Comparison of ENCODE assay signal across 7 mouse cellular contexts in the genomic region with DNA sequence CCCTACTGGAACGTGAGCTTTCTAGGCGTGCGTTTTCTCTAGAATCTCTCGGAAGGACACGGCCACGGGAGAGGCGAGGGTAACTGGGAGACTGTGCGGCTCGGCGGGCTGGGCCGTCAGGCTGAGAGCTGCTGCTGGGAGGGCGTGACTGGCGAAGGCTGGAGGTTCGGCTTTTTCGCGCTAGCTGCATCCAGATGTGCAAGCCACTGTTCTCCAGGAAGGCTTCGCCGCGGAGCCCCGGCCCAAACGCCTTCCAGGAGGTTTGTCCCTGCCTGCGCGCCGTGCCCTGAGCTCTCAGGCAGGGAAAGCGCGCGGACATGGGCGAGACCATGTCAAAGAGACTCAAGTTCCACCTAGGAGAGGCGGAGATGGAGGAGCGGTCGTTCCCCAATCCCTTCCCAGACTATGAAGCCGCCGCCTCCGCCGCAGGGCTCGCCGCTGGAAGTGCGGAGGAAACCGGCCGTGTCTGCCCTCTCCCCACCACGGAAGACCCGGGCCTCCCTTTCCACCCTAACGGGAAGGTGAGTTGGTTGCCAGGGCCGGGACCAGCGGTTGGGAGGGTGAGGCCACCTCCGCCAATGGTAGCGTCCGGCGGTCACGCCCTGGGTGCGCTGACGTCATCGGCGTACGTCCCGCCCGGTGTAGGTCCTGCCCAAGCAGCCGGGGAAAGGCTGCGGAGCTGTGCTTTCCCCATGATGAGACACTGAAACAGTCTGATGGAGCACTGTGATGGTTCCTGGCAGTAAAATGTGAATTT. TPM values are rescaled to one million over a fixed set of nuclear protein-coding genes. Genes with fewer than 3 reads are reported as not detected.
A peak's percentile ranks its signal among the peaks of the same experiment; 100 is the strongest.
DNase-seq lines count a peak whose midpoint lies in the region; ATAC-seq lines count a peak whose summit lies in the region.

No protein-coding gene starts in this region.

- peak overlapping the region; percentile 88 for H3K9ac ChIP-seq in embryonic facial prominence, embryonic 11.5 days (replicated peaks; ENCODE audit: low read length)
- H3K9ac ChIP-seq in midbrain, embryonic 13.5 days (replicated peaks): peak overlapping the region; percentile 83

- H3K27me3 ChIP-seq in embryonic facial prominence, embryonic 11.5 days (ENCODE audit: control insufficient read depth, insufficient read depth, low read length): no peaks in the 10 kb centered on the region
- H3K27me3 ChIP-seq in limb, embryonic 10.5 days (ENCODE audit: low read depth, poor library complexity, severe bottlenecking): no peaks in the 10 kb centered on the region
- no peaks in the 10 kb centered on the region for H3K27me3 ChIP-seq in midbrain, embryonic 13.5 days

- peak overlapping the region; percentile 92 for H3K27ac ChIP-seq in embryonic facial prominence, embryonic 11.5 days (replicated peaks; ENCODE audit: low read depth, low read length)
- H3K27ac ChIP-seq in limb, embryonic 10.5 days: peak overlapping the region; percentile 97
- peak overlapping the region; percentile 99 for H3K27ac ChIP-seq in midbrain, embryonic 13.5 days

- peak overlapping the region; percentile 62 for H3K4me3 ChIP-seq in embryonic facial prominence, embryonic 11.5 days (ENCODE audit: low read depth, low read length)
- peak overlapping the region; percentile 69 for H3K4me3 ChIP-seq in limb, embryonic 10.5 days
- H3K4me3 ChIP-seq in midbrain, embryonic 13.5 days (replicated peaks): peak overlapping the region; percentile 57

- no peaks in the 10 kb centered on the region for H3K36me3 ChIP-seq in embryonic facial prominence, embryonic 11.5 days (replicated peaks; ENCODE audit: control insufficient read depth, insufficient read depth, low read depth, low read length)
- H3K36me3 ChIP-seq in limb, embryonic 10.5 days: no peaks in the 10 kb centered on the region
- H3K36me3 ChIP-seq in midbrain, embryonic 13.5 days: no peaks in the 10 kb centered on the region

- DNase-seq in adrenal gland, postnatal 14 days: peak; percentile 97
- peak; percentile 94 for DNase-seq in embryonic facial prominence, embryonic 11.5 days (ENCODE audit: low spot score)
- peak; percentile 96 for DNase-seq in kidney, adult 11 months
- peak; percentile 95 for DNase-seq in limb, embryonic 10.5 days (ENCODE audit: low spot score)
- DNase-seq in spleen, adult 12 weeks (ENCODE audit: low spot score): peak; percentile 93

- H3K9me3 ChIP-seq in embryonic facial prominence, embryonic 11.5 days (replicated peaks; ENCODE audit: control insufficient read depth, low read length): no peaks in the 10 kb centered on the region
- H3K9me3 ChIP-seq in limb, embryonic 10.5 days (replicated peaks): no peaks in the 10 kb centered on the region
- no peaks in the 10 kb centered on the region for H3K9me3 ChIP-seq in midbrain, embryonic 13.5 days

- H3K4me1 ChIP-seq in embryonic facial prominence, embryonic 11.5 days (ENCODE audit: control insufficient read depth, insufficient read depth, low read length): no peaks in the 10 kb centered on the region
- peaks cover 9% of the 10 kb centered on the region; the same call in 1 of the 2 replicates for H3K4me1 ChIP-seq in limb, embryonic 10.5 days
- H3K4me1 ChIP-seq in midbrain, embryonic 13.5 days (replicated peaks): peaks cover 31% of the 10 kb centered on the region

- peak; percentile 99 for ATAC-seq in embryonic facial prominence, embryonic 11.5 days (replicated peaks; ENCODE audit: insufficient number of reproducible peaks, low FRiP score, low TSS enrichment, low read depth)
- peak; percentile 93 for ATAC-seq in granulocyte monocyte progenitor cell, adult 5-6 weeks (replicated peaks; ENCODE audit: poor library complexity, severe bottlenecking)
- ATAC-seq in midbrain, embryonic 13.5 days: peak; percentile 99

- WGBS in embryonic facial prominence, embryonic 11.5 days: under 1% methylated on average over 59 of the region's 59 CpGs
- under 1% methylated on average over 59 of the region's 59 CpGs for WGBS in limb, embryonic 10.5 days
- WGBS in midbrain, embryonic 13.5 days: under 1% methylated on average over 59 of the region's 59 CpGs

- peak overlapping the region; percentile 59 for H3K4me2 ChIP-seq in embryonic facial prominence, embryonic 11.5 days (ENCODE audit: low read depth, low read length)
- H3K4me2 ChIP-seq in midbrain, embryonic 13.5 days (replicated peaks): peak overlapping the region; percentile 71

RNA-seq across cellular contexts. Expression of a gene that starts 0.6 kb away (rescaled TPM):
- 20.7 and 21.0 TPM in 2 replicates for total RNA-seq in adrenal gland, postnatal 14 days (2021)
- 48.5 and 51.1 TPM in 2 replicates for polyA plus RNA-seq in embryonic facial prominence, embryonic 11.5 days (2014; fragmentation: Nextera tagmentation; extraction: Ambion mirVana)
- 22.8 and 23.1 TPM in 2 replicates for total RNA-seq in granulocyte monocyte progenitor cell, adult 5-6 weeks (2014; fragmentation: Nextera tagmentation)
- 31.0 and 44.0 TPM in 2 replicates for total RNA-seq in granulocyte monocyte progenitor cell, adult 5-6 weeks (2017)
- polyA plus RNA-seq in limb, embryonic 10.5 days (2016; fragmentation: Nextera tagmentation; extraction: Ambion mirVana): 29.9 and 34.3 TPM in 2 replicates
- 80.1 and 89.0 TPM in 2 replicates for polyA plus RNA-seq in midbrain, embryonic 13.5 days (2015; fragmentation: Nextera tagmentation; extraction: Ambion mirVana)

RNA-seq across cellular contexts. Expression of a gene that starts 11.0 kb away (rescaled TPM):
- 22.5 and 23.7 TPM in 2 replicates for total RNA-seq in adrenal gland, postnatal 14 days (2021)
- 18.5 and 19.7 TPM in 2 replicates for polyA plus RNA-seq in embryonic facial prominence, embryonic 11.5 days (2014; fragmentation: Nextera tagmentation; extraction: Ambion mirVana)
- 7.5 and 7.7 TPM in 2 replicates for total RNA-seq in granulocyte monocyte progenitor cell, adult 5-6 weeks (2014; fragmentation: Nextera tagmentation)
- 16.3 and 17.7 TPM in 2 replicates for total RNA-seq in granulocyte monocyte progenitor cell, adult 5-6 weeks (2017)
- polyA plus RNA-seq in limb, embryonic 10.5 days (2016; fragmentation: Nextera tagmentation; extraction: Ambion mirVana): 18.7 and 18.8 TPM in 2 replicates
- polyA plus RNA-seq in midbrain, embryonic 13.5 days (2015; fragmentation: Nextera tagmentation; extraction: Ambion mirVana): 14.5 and 14.9 TPM in 2 replicates

Comparison
In these comparisons a context has a peak if more than half of its experiments do, and no peak if none do; other contexts are left out.
1. Peak in every context shown above with its lines: DNase-seq, ATAC-seq, H3K4me3 ChIP-seq and H3K27ac ChIP-seq.